In genomic region chr1:36065761-36066150, GRCm38 (mm10) we compare ENCODE assay signal across 7 mouse cellular contexts. TPM values are rescaled to one million over a fixed set of nuclear protein-coding genes. Genes with fewer than 3 reads are reported as not detected.
DNase-seq lines count a peak whose midpoint lies in the region; ATAC-seq lines count a peak whose summit lies in the region.

No protein-coding gene starts in this region.

- H3K4me1 ChIP-seq in lung, embryonic 16.5 days (replicated peaks; ENCODE audit: control insufficient read depth, insufficient read depth, low read length) = peaks cover 30% of the 10 kb centered on the region
- H3K4me1 ChIP-seq in forebrain, embryonic 13.5 days = peaks cover 43% of the 10 kb centered on the region
- peaks cover 32% of the 10 kb centered on the region for H3K4me1 ChIP-seq in intestine, embryonic 15.5 days (replicated peaks)
- H3K4me1 ChIP-seq in midbrain, embryonic 16.5 days (ENCODE audit: control insufficient read depth, insufficient read depth, low read length) = peaks cover 32% of the 10 kb centered on the region

- no peaks in the 10 kb centered on the region for H3K27me3 ChIP-seq in lung, embryonic 16.5 days (ENCODE audit: control insufficient read depth, insufficient read depth, low read depth, low read length)
- H3K27me3 ChIP-seq in forebrain, embryonic 13.5 days = peaks cover 22% of the 10 kb centered on the region; the same call in 1 of the 2 replicates
- no peaks in the 10 kb centered on the region for H3K27me3 ChIP-seq in intestine, embryonic 15.5 days (replicated peaks)
- H3K27me3 ChIP-seq in midbrain, embryonic 16.5 days (ENCODE audit: control insufficient read depth, insufficient read depth, low read depth, low read length) = no peaks in the 10 kb centered on the region

- no peak overlapping the region for H3K4me3 ChIP-seq in lung, embryonic 16.5 days (ENCODE audit: low read length)
- no peak overlapping the region for H3K4me3 ChIP-seq in forebrain, embryonic 13.5 days
- no peak overlapping the region for H3K4me3 ChIP-seq in intestine, embryonic 15.5 days (replicated peaks)
- H3K4me3 ChIP-seq in midbrain, embryonic 16.5 days (ENCODE audit: low read depth, low read length) = no peak overlapping the region; the same call in 1 of the 2 replicates

- no peak for ATAC-seq in lung, embryonic 16.5 days (ENCODE audit: low read depth)
- no peak for ATAC-seq in forebrain, embryonic 13.5 days
- ATAC-seq in intestine, embryonic 15.5 days = no peak
- no peak for ATAC-seq in midbrain, embryonic 16.5 days
- no peak for ATAC-seq in erythroid progenitor cell, adult 5-6 weeks (replicated peaks; ENCODE audit: low FRiP score, poor library complexity, severe bottlenecking)

- no peak overlapping the region for H3K27ac ChIP-seq in lung, embryonic 16.5 days (ENCODE audit: low read length)
- H3K27ac ChIP-seq in forebrain, embryonic 13.5 days = no peak overlapping the region
- no peak overlapping the region for H3K27ac ChIP-seq in intestine, embryonic 15.5 days
- H3K27ac ChIP-seq in midbrain, embryonic 16.5 days (ENCODE audit: low read length) = no peak overlapping the region

- H3K36me3 ChIP-seq in lung, embryonic 16.5 days (ENCODE audit: control insufficient read depth, insufficient read depth, low read length) = no peaks in the 10 kb centered on the region
- H3K36me3 ChIP-seq in forebrain, embryonic 13.5 days (ENCODE audit: poor library complexity, severe bottlenecking) = no peaks in the 10 kb centered on the region
- H3K36me3 ChIP-seq in intestine, embryonic 15.5 days = no peaks in the 10 kb centered on the region
- no peaks in the 10 kb centered on the region for H3K36me3 ChIP-seq in midbrain, embryonic 16.5 days (ENCODE audit: control insufficient read depth, insufficient read depth, low read length)

- H3K9ac ChIP-seq in lung, embryonic 16.5 days (ENCODE audit: low read length) = peak overlapping the region; percentile 38; the same call in 1 of the 2 replicates
- H3K9ac ChIP-seq in forebrain, embryonic 13.5 days = 0 out of 2 replicates have a peak overlapping the region, but pooled peaks have one; percentile 46
- H3K9ac ChIP-seq in intestine, embryonic 15.5 days = no peak overlapping the region
- H3K9ac ChIP-seq in midbrain, embryonic 16.5 days (ENCODE audit: low read depth, low read length) = no peak overlapping the region

- H3K9me3 ChIP-seq in lung, embryonic 16.5 days (ENCODE audit: control insufficient read depth, low read length) = no peaks in the 10 kb centered on the region
- H3K9me3 ChIP-seq in forebrain, embryonic 13.5 days (replicated peaks) = no peaks in the 10 kb centered on the region
- no peaks in the 10 kb centered on the region for H3K9me3 ChIP-seq in intestine, embryonic 15.5 days
- no peaks in the 10 kb centered on the region for H3K9me3 ChIP-seq in midbrain, embryonic 16.5 days (replicated peaks; ENCODE audit: control insufficient read depth, low read length, poor library complexity, severe bottlenecking)

- WGBS in lung, embryonic 16.5 days = 55% methylated on average over 9 of the region's 9 CpGs
- WGBS in forebrain, embryonic 13.5 days = 64% methylated on average over 9 of the region's 9 CpGs
- 69% methylated on average over 9 of the region's 9 CpGs for WGBS in intestine, embryonic 15.5 days
- 64% methylated on average over 9 of the region's 9 CpGs for WGBS in midbrain, embryonic 16.5 days

- peak overlapping the region; percentile 59 for H3K4me2 ChIP-seq in lung, embryonic 16.5 days (ENCODE audit: low read depth, low read length)
- peak overlapping the region; percentile 61 for H3K4me2 ChIP-seq in forebrain, embryonic 13.5 days
- peak overlapping the region; percentile 64 for H3K4me2 ChIP-seq in intestine, embryonic 15.5 days (replicated peaks)
- peak overlapping the region; percentile 60 for H3K4me2 ChIP-seq in midbrain, embryonic 16.5 days (ENCODE audit: low read length)

- no peak for DNase-seq in lung, postnatal 4 days
- DNase-seq in layer of hippocampus, adult 18-20 months (ENCODE audit: low spot score in 2 of 2) = no peak

RNA-seq across cellular contexts. Expression of gene Hs6st1, which starts 2.4 kb away (rescaled TPM):
- 4.4 and 5.1 TPM in 2 replicates for polyA plus RNA-seq in lung, embryonic 16.5 days (2015; fragmentation: Nextera tagmentation; extraction: Ambion mirVana)
- 5.2 and 5.4 TPM in 2 replicates for polyA plus RNA-seq in forebrain, embryonic 13.5 days (2015; fragmentation: Nextera tagmentation; extraction: Ambion mirVana)
- 10.6 TPM in 2 replicates for polyA plus RNA-seq in intestine, embryonic 15.5 days (2015; fragmentation: Nextera tagmentation; extraction: Ambion mirVana)
- polyA plus RNA-seq in midbrain, embryonic 16.5 days (2015; fragmentation: Nextera tagmentation; extraction: Ambion mirVana) = 9.4 and 10.8 TPM in 2 replicates
- total RNA-seq in layer of hippocampus, adult 18-20 months (2021) = 10 to 100 TPM; 38.6 to 39.5 TPM
- 205 and 226 TPM in 2 replicates for total RNA-seq in erythroid progenitor cell, adult 5-6 weeks (2015; ENCODE audit: low replicate concordance)
- total RNA-seq in erythroid progenitor cell, adult 5-6 weeks (2017; ENCODE audit: low replicate concordance) = 148 and 153 TPM in 2 replicates

Comparison
In these comparisons a context has a peak if more than half of its experiments do, and no peak if none do; other contexts are left out.
1. H3K9ac ChIP-seq: peak in lung, embryonic 16.5 days (single experiment) and forebrain, embryonic 13.5 days (single experiment); none in intestine, embryonic 15.5 days (single experiment) and midbrain, embryonic 16.5 days (single experiment).
2. Peak in every context shown above with its lines, with median percentiles within 50 percentile points of each other: H3K4me2 ChIP-seq.